Mouse (Mus musculus) kidney, adult 18-20 months (tissue): ENCODE data around the gene Dnajc1.

Experiments
- DNase-seq: peaks from one replicate; pipeline ENCODE4 v3.0.0; 2021

Gene Dnajc1

DNA sequence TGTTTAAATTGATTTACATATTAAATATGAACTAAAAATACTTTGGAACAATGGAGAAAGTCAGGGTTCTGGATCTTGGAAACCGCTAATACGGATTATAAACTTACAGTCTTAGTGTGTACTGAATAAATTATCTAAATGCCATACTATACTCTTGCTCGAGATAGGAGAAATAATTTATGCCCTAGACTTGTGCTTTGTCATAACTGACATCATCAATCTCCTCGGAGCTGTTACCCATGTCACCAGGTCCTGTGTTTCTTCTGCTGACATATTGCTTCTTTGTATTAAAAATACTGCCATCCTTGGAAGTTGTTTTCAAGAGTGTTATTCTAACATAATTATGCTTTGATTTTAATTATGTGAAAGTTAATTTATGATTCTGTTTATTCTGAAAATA is 197.3 kb downstream of the Dnajc1 start:
- no peak for DNase-seq

DNA sequence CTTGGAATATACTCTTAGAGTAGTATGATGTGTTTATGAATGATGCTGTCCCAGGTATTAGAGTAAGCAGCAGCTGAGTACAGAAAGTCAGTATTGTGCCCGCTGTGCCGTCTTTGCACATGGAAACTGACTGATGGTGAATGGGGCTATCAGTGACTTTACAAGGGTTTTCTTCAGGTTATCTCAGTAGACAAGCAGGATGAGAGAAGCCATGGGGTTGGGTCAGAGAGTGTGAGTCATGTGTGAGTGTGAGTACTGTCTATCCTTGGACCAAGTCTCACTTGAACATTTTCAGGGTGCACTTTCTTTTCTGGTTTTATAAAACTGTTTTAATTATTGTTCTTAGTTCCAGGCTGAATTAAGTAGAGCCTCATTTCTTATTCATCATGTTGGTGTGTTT is 204.3 kb downstream of the Dnajc1 start:
- DNase-seq: no peak

DNA sequence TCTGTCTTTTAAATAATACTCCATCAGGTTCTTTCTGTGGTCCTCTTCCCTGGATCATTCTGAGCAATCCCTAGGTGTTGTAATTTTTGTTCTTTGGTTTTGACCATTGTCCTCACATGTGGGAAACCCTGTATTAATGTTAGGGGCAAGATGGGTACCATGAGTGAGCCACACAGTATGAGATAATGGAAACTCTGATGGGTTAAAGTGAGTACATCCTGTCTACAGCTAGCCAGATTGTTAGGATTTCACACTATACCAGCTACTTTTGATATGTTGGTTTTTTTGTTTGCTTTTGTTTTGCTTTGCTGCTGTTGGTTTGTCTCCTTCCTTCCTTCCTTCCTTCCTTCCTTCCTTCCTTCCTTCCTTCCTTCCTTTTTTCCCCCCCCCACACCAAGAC is 209.6 kb downstream of the Dnajc1 start:
- DNase-seq: no peak

DNA sequence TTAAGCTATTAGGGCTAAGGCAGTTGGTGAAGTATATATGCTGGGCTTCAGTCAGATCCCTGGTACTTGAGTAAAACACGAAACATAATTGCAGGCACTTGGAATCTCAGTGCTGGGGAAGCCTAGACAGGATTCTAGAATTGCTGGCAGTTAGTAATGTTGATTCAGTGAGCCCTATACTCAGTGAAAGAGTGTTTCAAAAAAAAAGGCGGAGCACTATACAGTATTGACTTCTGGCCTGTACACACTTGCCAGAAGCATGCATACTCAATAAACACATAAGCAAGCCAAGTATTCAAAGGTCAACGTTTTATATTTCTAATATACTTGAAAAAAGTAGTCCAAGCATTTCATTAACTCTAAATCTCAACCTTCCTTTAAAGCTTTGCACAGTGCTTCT is 211.0 kb downstream of the Dnajc1 start:
- DNase-seq: no peak

DNA sequence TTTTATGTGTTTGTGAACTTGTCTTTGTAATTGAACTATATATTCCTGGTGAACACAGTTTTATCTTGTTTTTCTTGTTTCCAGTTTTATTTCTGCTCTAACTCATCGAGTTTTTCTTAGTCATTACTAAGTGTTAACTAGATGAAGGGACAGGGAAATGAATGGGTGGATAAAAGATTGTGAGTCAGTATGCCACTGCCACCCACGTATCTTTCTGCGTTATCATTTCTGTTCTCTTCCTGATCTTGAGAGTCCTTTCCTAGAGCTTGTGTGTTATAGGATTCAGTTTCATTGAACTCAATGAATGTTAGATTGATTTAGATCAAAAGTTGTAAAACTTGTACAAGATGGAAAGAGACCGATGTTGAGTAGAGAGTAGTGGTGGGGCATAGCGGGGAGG is 212.3 kb downstream of the Dnajc1 start:
- no peak for DNase-seq

DNA sequence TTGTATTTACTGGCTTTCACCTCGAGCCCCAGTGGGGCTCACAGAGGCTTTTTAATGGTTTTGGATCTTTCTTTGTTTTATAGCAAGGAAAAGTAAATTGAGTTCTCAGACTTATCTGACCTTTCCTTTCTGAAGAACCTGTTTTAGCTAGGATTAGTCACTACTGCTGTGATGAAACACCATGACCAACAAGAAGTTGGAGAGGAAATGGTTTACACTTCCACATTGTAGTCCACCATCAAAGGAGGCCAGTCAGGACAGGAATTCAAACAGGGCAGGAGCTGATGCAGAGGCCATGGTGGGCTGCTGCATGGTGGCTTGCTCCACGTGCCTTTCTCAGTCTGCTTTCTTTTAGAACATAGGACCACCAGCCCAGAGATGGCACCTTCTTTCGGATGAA is 216.4 kb downstream of the Dnajc1 start:
- DNase-seq: no peak

DNA sequence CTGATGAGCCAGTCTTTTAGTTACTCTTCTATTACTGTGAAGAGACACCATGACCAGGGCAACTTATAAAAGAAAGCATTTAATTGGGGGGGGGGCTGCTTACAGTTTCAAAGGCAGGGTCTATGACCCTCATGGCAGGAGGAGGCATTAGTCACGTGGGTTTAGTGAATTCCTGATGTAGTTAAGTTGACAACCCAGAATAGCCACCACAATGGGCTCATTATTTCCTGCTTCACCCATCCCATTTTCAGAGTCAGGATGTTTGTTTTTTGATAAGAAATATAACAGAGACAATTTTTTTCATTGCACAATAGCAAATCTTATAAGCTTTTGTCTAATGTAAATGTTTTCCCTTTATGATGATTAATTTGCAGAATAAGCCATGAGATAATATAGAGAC is 217.4 kb downstream of the Dnajc1 start:
- DNase-seq: no peak

DNA sequence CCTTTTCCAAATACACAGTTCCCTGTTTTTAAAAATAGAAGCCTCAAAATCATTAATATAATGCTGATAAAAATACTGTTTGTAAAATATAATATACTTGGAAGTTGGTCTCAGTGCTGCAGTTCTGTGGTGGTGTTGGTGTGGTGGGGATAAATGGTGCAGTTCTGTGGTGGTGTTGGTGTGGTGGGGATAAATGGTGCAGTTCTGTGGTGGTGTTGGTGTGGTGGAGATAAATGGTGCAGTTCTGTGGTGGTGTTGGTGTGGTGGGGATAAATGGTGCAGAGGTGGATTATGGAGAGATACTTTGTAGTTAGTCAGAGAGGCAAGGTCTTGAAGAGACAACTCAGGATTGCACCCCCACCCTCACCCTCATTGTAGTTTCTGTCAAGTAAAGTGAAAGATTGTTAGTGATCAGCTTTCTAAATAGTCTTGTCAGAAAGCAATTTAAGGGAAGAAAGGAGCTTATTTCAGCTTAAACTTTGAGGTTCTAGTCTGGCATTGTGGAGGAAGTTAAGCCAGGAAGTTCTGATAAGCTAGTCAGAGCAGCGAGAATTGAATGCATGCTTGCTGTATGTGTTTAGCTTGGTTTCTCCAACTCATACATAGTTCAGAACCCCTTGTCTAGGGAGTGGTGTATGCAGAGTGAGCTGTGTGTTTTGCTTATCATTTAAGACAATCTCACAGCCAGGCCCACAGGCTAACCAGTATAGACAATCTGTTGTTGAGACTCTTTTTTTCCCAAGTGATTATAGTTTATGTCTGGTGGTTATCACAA is 223.3 kb downstream of the Dnajc1 start:
- no peak for DNase-seq

DNA sequence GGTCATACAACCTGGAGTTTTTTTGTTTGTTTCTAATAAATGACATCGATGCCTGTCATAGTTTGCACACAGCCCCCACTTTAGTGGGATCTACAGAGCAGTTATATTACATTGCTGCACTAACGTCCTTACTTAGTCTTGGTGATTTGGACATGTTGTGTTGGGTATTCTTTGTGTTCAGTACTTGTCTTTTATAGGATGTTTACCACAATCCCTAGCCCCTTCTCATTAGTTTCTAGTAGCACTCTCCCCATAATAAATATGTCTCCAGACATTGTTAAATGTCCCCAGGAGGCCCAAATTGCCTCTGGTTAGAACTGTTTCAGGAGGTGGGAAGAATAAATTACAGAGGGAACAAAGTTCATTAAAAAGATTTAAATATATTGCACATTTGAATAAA is 227.1 kb downstream of the Dnajc1 start:
- no peak for DNase-seq

DNA sequence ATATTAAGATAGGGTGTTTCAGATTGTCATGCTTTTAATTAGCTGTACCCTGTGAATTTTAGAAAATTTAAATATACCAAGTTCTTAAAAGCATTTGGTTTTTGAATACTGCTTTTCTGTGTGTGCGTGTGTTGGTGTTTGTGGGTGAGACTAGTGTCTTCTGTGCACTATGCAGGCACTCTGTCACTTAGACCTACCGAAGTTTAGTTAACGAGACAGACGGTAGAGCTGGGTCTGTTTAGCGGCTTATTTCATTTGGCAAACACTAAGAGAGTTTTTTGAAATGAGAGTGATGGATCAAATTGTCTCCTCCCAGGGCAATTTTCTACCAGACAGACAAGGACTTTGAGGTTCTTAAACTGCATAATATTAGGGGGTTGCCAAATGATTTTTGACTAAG is 231.6 kb downstream of the Dnajc1 start:
- DNase-seq: no peak

DNA sequence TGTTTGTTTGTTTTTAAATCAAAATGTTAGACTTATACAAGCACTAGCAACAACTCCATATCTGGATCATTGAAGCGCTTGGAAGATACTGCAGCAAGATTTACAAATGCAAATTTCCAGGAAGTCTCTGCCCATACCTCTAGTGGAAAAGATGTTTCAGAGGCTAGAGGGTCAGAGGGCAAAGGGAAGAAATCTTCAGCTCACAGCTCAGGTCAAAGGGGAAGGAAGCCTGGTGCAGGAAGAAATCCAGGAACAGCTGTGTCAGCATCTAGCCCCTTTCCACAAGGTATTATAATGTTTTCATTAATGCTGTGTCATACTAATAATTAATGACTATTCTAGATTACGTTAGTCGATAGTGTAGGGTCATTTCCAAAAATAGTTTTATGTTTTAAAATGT is 233.2 kb downstream of the Dnajc1 start:
- no peak for DNase-seq

DNA sequence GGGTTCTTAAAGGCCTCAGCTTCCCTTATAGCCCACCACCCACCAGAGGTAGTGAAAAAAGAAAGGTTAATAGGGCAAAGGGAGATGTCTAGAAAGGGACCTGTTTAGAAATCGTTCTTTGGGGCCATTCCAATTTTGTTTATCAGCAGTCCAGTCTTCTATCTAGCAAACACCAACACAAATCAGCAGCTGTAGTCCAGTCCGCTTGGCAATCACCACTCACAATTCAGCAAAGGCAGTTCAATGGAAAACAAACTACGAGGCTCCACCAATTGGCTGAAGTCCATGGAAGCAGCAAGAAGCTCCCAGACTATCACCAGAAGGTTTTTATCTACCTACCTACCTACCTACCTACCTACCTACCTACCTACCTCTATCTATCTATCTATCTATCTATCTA is 236.5 kb downstream of the Dnajc1 start:
- no peak for DNase-seq
